Mouse (Mus musculus): Measurements from ENCODE around the gene Gm11037.

Gm11037 gene

GRCm38 (mm10) chr2:131148353-131149253, 15.3 kb downstream of the Gm11037 start:
- ATAC-seq (ENCODE audit: low TSS enrichment), result no peak

GRCm38 (mm10) chr2:131149254-131149578, 15.9 kb downstream of the Gm11037 start:
- no peak for ATAC-seq (ENCODE audit: low TSS enrichment)

GRCm38 (mm10) chr2:131152166-131152730, 19.0 kb downstream of the Gm11037 start:
- ATAC-seq (ENCODE audit: low TSS enrichment), result no peak

GRCm38 (mm10) chr2:131154036-131154435, 20.7 kb downstream of the Gm11037 start:
- no peak for ATAC-seq (ENCODE audit: low TSS enrichment)

GRCm38 (mm10) chr2:131156987-131157386, 23.7 kb downstream of the Gm11037 start:
- ATAC-seq (ENCODE audit: low TSS enrichment), result no peak

- ATAC-seq (ENCODE audit: low TSS enrichment), result peak; percentile 31
These were observed 26.2 kb downstream of the Gm11037 start for GRCm38 (mm10) chr2:131159491-131159910.

GRCm38 (mm10) chr2:131159938-131160581, 26.8 kb downstream of the Gm11037 start, which contains the start of gene 1700037H04Rik:
1700037H04Rik (minus strand) TSS chr2:131160081.
- peak; percentile 96 for ATAC-seq (ENCODE audit: low TSS enrichment)

GRCm38 (mm10) chr2:131160671-131161111, 27.4 kb downstream of the Gm11037 start:
- ATAC-seq (ENCODE audit: low TSS enrichment), result peak; percentile 31; the same call in 1 of the 2 replicates

GRCm38 (mm10) chr2:131163924-131164323, 30.6 kb downstream of the Gm11037 start:
- no peak for ATAC-seq (ENCODE audit: low TSS enrichment)

- ATAC-seq (ENCODE audit: low TSS enrichment), result no peak
These were observed 32.9 kb downstream of the Gm11037 start for GRCm38 (mm10) chr2:131166172-131166571.

- no peak for ATAC-seq (ENCODE audit: low TSS enrichment)
These were observed 34.7 kb downstream of the Gm11037 start for GRCm38 (mm10) chr2:131167984-131168383.

GRCm38 (mm10) chr2:131168914-131169313, 35.6 kb downstream of the Gm11037 start:
- no peak for ATAC-seq (ENCODE audit: low TSS enrichment)

GRCm38 (mm10) chr2:131170936-131171335, 37.6 kb downstream of the Gm11037 start:
- no peak for ATAC-seq (ENCODE audit: low TSS enrichment)

GRCm38 (mm10) chr2:131171401-131172104, 38.3 kb downstream of the Gm11037 start:
- 0 out of 2 replicates have a peak, but pooled peaks have one; percentile 13 for ATAC-seq (ENCODE audit: low TSS enrichment)

- ATAC-seq (ENCODE audit: low TSS enrichment), result no peak
These were observed 39.0 kb downstream of the Gm11037 start for GRCm38 (mm10) chr2:131172322-131172721.

- ATAC-seq (ENCODE audit: low TSS enrichment), result peak; percentile 77
These were observed 41.4 kb downstream of the Gm11037 start for GRCm38 (mm10) chr2:131174700-131175099.

GRCm38 (mm10) chr2:131175286-131175944, 42.1 kb downstream of the Gm11037 start:
- no peak for ATAC-seq (ENCODE audit: low TSS enrichment)

GRCm38 (mm10) chr2:131175945-131176309, 42.6 kb downstream of the Gm11037 start:
- ATAC-seq (ENCODE audit: low TSS enrichment), result no peak

GRCm38 (mm10) chr2:131176491-131176890, 43.2 kb downstream of the Gm11037 start:
- ATAC-seq (ENCODE audit: low TSS enrichment), result no peak

- no peak for ATAC-seq (ENCODE audit: low TSS enrichment)
These were observed 44.6 kb downstream of the Gm11037 start for GRCm38 (mm10) chr2:131177932-131178331.

- no peak for ATAC-seq (ENCODE audit: low TSS enrichment)
These were observed 45.5 kb downstream of the Gm11037 start for GRCm38 (mm10) chr2:131178828-131179245.

Data from frontal cortex, adult (tissue).